Mouse (Mus musculus): ENCODE data around the gene Tmie.
"Not testable (repeated sequence)": the region's sequence is repeated elsewhere in the genome, so short reads cannot be mapped to it uniquely, and the experiment has no call there.

The Tmie gene

GRCm38 (mm10) chr9:110834961-110835360 is 45.0 kb downstream of the Tmie start:
- DNase-seq (ENCODE audit: low spot score) = no peak

GRCm38 (mm10) chr9:110834411-110834810 is 45.5 kb downstream of the Tmie start, which contains the start of gene Prss45:
Gene Prss45, plus strand, starts transcription at chr9:110834588.
- DNase-seq (ENCODE audit: low spot score) = no peak

GRCm38 (mm10) chr9:110833021-110833420 is 46.9 kb downstream of the Tmie start:
- no peak for DNase-seq (ENCODE audit: low spot score)

GRCm38 (mm10) chr9:110826390-110826789 is 53.5 kb downstream of the Tmie start, which contains the start of gene Prss43:
Gene Prss43, plus strand, starts transcription at chr9:110826690.
- no peak for DNase-seq (ENCODE audit: low spot score)

GRCm38 (mm10) chr9:110825832-110826231 is 54.1 kb downstream of the Tmie start:
- DNase-seq (ENCODE audit: low spot score) = no peak

- DNase-seq (ENCODE audit: low spot score) = no peak
Measured at GRCm38 (mm10) chr9:110825426-110825825, 54.5 kb downstream of the Tmie start.

- no peak for DNase-seq (ENCODE audit: low spot score)
Measured at GRCm38 (mm10) chr9:110821436-110821835, 58.5 kb downstream of the Tmie start.

- not testable (repeated sequence) for DNase-seq (ENCODE audit: low spot score)
Measured at GRCm38 (mm10) chr9:110820546-110820945, 59.4 kb downstream of the Tmie start.

All from urinary bladder, postnatal 25 days (tissue).